Mouse (Mus musculus) heart, embryonic 14.5 days (tissue): ENCODE data around the gene Sirpb1a. TPM values are rescaled to one million over a fixed set of nuclear protein-coding genes. Genes with fewer than 3 reads are reported as not detected.
"Not testable (repeated sequence)": the region's sequence is repeated elsewhere in the genome, so short reads cannot be mapped to it uniquely, and the experiment has no call there.

Source experiments
- ATAC-seq: fragments of 200-750 bp; cut with Nextera tagmentation; 2 replicates; pipeline ENCODE4 v1.8.0; 2017; ENCODE audit warnings: low read depth, moderate TSS enrichment; ENCODE audit not compliant: insufficient number of reproducible peaks, insufficient read depth, low FRiP score
- H3K27ac ChIP-seq, 2 experiments: fragments of 200-500 bp in 1 of 2; fragments of 300-500 bp in 1 of 2; sonication (generic) in 1 of 2; replicated peaks in 1 of 2; 2 replicates each; pipeline ENCODE4 v1.5.1; 2012 to 2014; ENCODE audit warnings: low read depth in 2 of 2, low read length in 2 of 2, control low read depth in 1 of 2, mild to moderate bottlenecking in 1 of 2, mixed read lengths in 1 of 2; ENCODE audit not compliant: control insufficient read depth in 1 of 2, insufficient read depth in 1 of 2
- H3K27me3 ChIP-seq: fragments of 300-500 bp; sonication (generic); 2 replicates; pipeline ENCODE4 v1.6.1; 2014; ENCODE audit warnings: mild to moderate bottlenecking, low read length, control low read depth; ENCODE audit not compliant: control insufficient read depth, insufficient read depth
- H3K36me3 ChIP-seq: fragments of 300-500 bp; sonication (generic); 2 replicates; pipeline ENCODE4 v1.6.1; 2014; ENCODE audit warnings: mild to moderate bottlenecking, control low read depth, low read length, mixed read lengths; ENCODE audit not compliant: control insufficient read depth, insufficient read depth
- H3K4me1 ChIP-seq, 2 experiments: fragments of 200-500 bp in 1 of 2; fragments of 300-500 bp in 1 of 2; sonication (generic) in 1 of 2; 2 replicates each; pipeline ENCODE4 v1.6.1; 2012 to 2014; ENCODE audit warnings: low read length in 2 of 2, control low read depth in 1 of 2, mixed read lengths in 1 of 2; ENCODE audit not compliant: control insufficient read depth in 2 of 2, insufficient read depth in 2 of 2
- H3K4me2 ChIP-seq: fragments of 300-500 bp; sonication (generic); 2 replicates; pipeline ENCODE4 v1.6.1; 2014; ENCODE audit warnings: mild to moderate bottlenecking, low read length
- H3K4me3 ChIP-seq, 2 experiments: fragments of 200-500 bp in 1 of 2; fragments of 300-500 bp in 1 of 2; sonication (generic) in 1 of 2; 2 replicates each; pipeline ENCODE4 v1.5.1; 2012 to 2014; ENCODE audit warnings: low read length in 2 of 2, mild to moderate bottlenecking in 2 of 2, control low read depth in 1 of 2, low read depth in 1 of 2, moderate library complexity in 1 of 2; ENCODE audit not compliant: control insufficient read depth in 1 of 2, insufficient read depth in 1 of 2
- H3K9ac ChIP-seq: fragments of 300-500 bp; sonication (generic); 2 replicates; pipeline ENCODE4 v1.6.1; 2014; ENCODE audit warnings: mild to moderate bottlenecking, low read length
- H3K9me3 ChIP-seq: fragments of 300-500 bp; sonication (generic); 2 replicates; pipeline ENCODE4 v1.6.1; 2016; ENCODE audit warnings: low read length, control low read depth; ENCODE audit not compliant: control insufficient read depth
- WGBS: fragments of 180-500 bp; shearing (Covaris S2); extraction: QIAGEN DNeasy Blood & Tissue Kit; methylation state at CpG from one replicate; pipeline ENCODE4 v1.1.7; 2014; 5-methylcytosine and 5-hydroxymethylcytosine counted together
- polyA plus RNA-seq: library from polyadenylated mRNA; unstranded; fragments of >200 nt; fragmentation: Nextera tagmentation; extraction: Ambion mirVana; gene quantifications from 2 replicates; pipeline ENCODE4 v1.2.1, GENCODE M21; 2014

The Sirpb1a gene
- 0.20 TPM in 1 of 2 replicates, not detected in the other for polyA plus RNA-seq

- H3K9ac ChIP-seq, H3K27me3 ChIP-seq, H3K4me1 ChIP-seq, H3K4me3 ChIP-seq, ATAC-seq, H3K27ac ChIP-seq, H3K9me3 ChIP-seq, H3K4me2 ChIP-seq, H3K36me3 ChIP-seq: not testable (repeated sequence)
- WGBS: 74% methylated on average over 1 of the region's 1 CpGs
Observed at GRCm38 (mm10) chr3:15426447-15426846, at the start of gene Sirpb1a. Gene Sirpb1a (minus strand): TSS chr3:15426520.

DNA sequence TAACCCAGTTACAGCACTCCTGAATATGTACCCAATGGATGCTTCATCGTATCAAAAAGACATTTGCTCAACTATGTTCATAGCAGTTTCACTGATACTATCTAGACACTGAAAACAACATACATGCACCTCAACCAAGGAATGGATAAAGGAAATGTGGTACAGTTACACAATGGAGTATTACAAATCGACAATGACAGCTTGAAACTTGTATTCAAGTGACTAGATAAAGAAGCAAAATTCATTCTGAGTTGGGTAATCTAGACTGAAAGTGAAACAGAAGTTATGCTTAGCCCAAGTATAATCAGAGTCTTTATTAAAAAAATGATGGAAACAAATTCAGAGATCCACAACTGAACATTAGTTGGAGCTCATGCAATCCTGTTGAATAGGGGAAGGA, 48.5 kb upstream of the Sirpb1a start:
- not testable (repeated sequence) for H3K27ac ChIP-seq, ATAC-seq, H3K4me1 ChIP-seq, H3K36me3 ChIP-seq, H3K4me3 ChIP-seq, H3K9ac ChIP-seq, H3K27me3 ChIP-seq, H3K4me2 ChIP-seq, H3K9me3 ChIP-seq
- WGBS: 74% methylated on average over 1 of the region's 2 CpGs

DNA sequence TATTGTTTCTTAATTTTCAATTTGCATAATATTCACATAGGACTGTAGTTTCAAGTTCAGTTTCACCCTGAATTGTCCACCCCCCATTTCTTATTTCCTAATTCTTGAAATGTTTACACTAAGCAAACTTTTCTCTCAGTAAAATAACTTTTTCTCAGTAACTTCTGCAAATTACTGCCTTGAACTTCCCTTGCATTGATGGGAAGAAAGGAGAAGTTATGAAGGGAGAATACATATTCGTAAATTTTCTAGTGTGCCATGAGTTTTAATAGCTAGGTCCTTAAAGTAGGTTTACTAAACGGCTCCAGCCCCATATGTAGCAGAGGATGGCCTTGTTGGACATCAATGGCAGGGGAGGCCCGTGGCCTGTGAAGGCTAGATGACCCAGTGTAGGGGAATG, 43.8 kb upstream of the Sirpb1a start:
- WGBS: 58% methylated on average over 1 of the region's 3 CpGs
- not testable (repeated sequence) for H3K9me3 ChIP-seq, H3K4me1 ChIP-seq, H3K27me3 ChIP-seq, H3K36me3 ChIP-seq, H3K9ac ChIP-seq, H3K4me2 ChIP-seq, H3K27ac ChIP-seq, H3K4me3 ChIP-seq, ATAC-seq

GRCm38 (mm10) chr3:15443936-15444335, 17.6 kb upstream of the Sirpb1a start:
- not testable (repeated sequence) for H3K4me3 ChIP-seq, H3K4me1 ChIP-seq, H3K4me2 ChIP-seq, H3K36me3 ChIP-seq, H3K27ac ChIP-seq, H3K27me3 ChIP-seq, H3K9me3 ChIP-seq, H3K9ac ChIP-seq, ATAC-seq
- WGBS: 68% methylated on average over 1 of the region's 1 CpGs

GRCm38 (mm10) chr3:15439844-15440243, 13.5 kb upstream of the Sirpb1a start:
- ATAC-seq: not testable (repeated sequence)

DNA sequence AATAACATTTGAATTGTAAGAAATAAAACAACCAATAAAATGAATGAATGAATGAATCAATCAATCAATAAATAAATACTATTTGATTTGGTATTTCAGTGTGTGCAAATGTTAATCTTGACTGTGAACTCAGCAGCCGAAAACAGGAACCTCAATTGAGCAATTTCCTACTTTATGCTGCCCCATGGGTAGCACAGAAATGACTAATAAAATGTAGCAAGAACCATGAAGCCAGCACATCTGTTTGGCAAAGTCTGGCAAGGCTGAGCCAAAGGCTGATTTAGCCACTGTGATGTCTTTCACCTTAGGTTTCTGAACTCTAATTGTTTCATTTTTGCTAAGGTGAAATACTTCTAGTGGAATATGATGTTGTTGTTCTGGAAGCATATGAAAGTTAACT, 1.6 kb upstream of the Sirpb1a start:
- Histone ChIP-seq H3K4me2 (no peak overlapping the region), H3K27ac (no peak overlapping the region), H3K4me1 (no peaks in the 10 kb centered on the region), H3K4me3 (no peak overlapping the region), H3K9ac (no peak overlapping the region), H3K9me3 (no peaks in the 10 kb centered on the region), H3K27me3 (no peaks in the 10 kb centered on the region), H3K36me3 (no peaks in the 10 kb centered on the region)
- no peak for ATAC-seq
- 72% methylated on average over 1 of the region's 1 CpGs for WGBS

More at GRCm38 (mm10) chr3:15439844-15440243, 13.5 kb upstream of the Sirpb1a start:
- not testable (repeated sequence) for H3K27ac ChIP-seq, H3K9me3 ChIP-seq, H3K4me2 ChIP-seq, H3K4me1 ChIP-seq, H3K4me3 ChIP-seq, H3K27me3 ChIP-seq, H3K36me3 ChIP-seq, H3K9ac ChIP-seq
- 54% methylated on average over 1 of the region's 1 CpGs for WGBS

GRCm38 (mm10) chr3:15355690-15356089, 70.6 kb downstream of the Sirpb1a start:
- not testable (repeated sequence) for H3K4me1 ChIP-seq, H3K9me3 ChIP-seq, H3K4me2 ChIP-seq, H3K36me3 ChIP-seq, H3K27ac ChIP-seq, H3K4me3 ChIP-seq, H3K27me3 ChIP-seq, ATAC-seq, H3K9ac ChIP-seq
- WGBS: 67% methylated on average over 3 of the region's 3 CpGs

DNA sequence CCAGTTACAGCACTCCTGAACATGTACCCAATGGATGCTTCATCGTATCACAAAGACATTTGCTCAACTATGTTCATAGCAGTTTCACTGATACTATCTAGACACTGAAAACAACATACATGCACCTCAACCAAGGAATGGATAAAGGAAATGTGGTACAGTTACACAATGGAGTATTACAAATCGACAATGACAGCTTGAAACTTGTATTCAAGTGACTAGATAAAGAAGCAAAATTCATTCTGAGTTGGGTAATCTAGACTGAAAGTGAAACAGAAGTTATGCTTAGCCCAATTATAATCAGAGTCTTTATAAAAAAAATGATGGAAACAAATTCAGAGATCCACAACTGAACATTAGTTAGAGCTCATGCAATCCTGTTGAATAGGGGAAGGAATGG, 76.0 kb downstream of the Sirpb1a start:
- H3K4me2 ChIP-seq, H3K9ac ChIP-seq, H3K4me3 ChIP-seq, H3K27ac ChIP-seq, H3K27me3 ChIP-seq, H3K36me3 ChIP-seq, ATAC-seq, H3K9me3 ChIP-seq, H3K4me1 ChIP-seq: not testable (repeated sequence)
- 88% methylated on average over 1 of the region's 2 CpGs for WGBS
